Mouse (Mus musculus): ENCODE data around the gene 2210017I01Rik. TPM values are rescaled to one million over a fixed set of nuclear protein-coding genes. Genes with fewer than 3 reads are reported as not detected.

2210017I01Rik gene
- polyA plus RNA-seq (2015; fragmentation: Nextera tagmentation; extraction: Ambion mirVana), result not detected in 2 replicates

GRCm38 (mm10) chr3:92607392-92607791 is at the start of gene 2210017I01Rik:
2210017I01Rik (minus strand) TSS chr3:92607492.
- ATAC-seq (ENCODE audit: borderline replicate concordance, extremely low read depth, low FRiP score, low TSS enrichment), result no peak
- no peak within 1 kb of the TSS for H3K9ac ChIP-seq
- no peak within 1 kb of the TSS for H3K4me2 ChIP-seq
- no peak within 1 kb of the TSS for H3K27ac ChIP-seq
- no peaks in the 10 kb centered on the region for H3K27me3 ChIP-seq
- no peaks in the 10 kb centered on the region for H3K36me3 ChIP-seq
- no peak within 1 kb of the TSS for H3K4me3 ChIP-seq
- H3K9me3 ChIP-seq, result no peaks in the 10 kb centered on the region
- no peaks in the 10 kb centered on the region for H3K4me1 ChIP-seq

GRCm38 (mm10) chr3:92656826-92657225 is 49.5 kb upstream of the 2210017I01Rik start, which contains the start of gene Lce1b:
Lce1b (minus strand) TSS chr3:92656926.
- Histone ChIP-seq H3K27ac (no peak within 1 kb of the TSS), H3K4me2 (no peak within 1 kb of the TSS), H3K27me3 (no peaks in the 10 kb centered on the region), H3K4me3 (no peak within 1 kb of the TSS), H3K4me1 (no peaks in the 10 kb centered on the region), H3K36me3 (no peaks in the 10 kb centered on the region), H3K9ac (no peak within 1 kb of the TSS), H3K9me3 (no peaks in the 10 kb centered on the region)
- ATAC-seq (ENCODE audit: borderline replicate concordance, extremely low read depth, low FRiP score, low TSS enrichment), result no peak

- 87% methylated on average over 1 of the region's 1 CpGs for WGBS
- no peak within 1 kb of the TSS for H3K27ac ChIP-seq
- H3K4me2 ChIP-seq, result no peak within 1 kb of the TSS
- no peak for ATAC-seq (ENCODE audit: borderline replicate concordance, extremely low read depth, low FRiP score, low TSS enrichment)
- H3K4me1 ChIP-seq, result no peaks in the 10 kb centered on the region
- H3K27me3 ChIP-seq, result no peaks in the 10 kb centered on the region
- H3K9ac ChIP-seq, result no peak within 1 kb of the TSS
- no peak within 1 kb of the TSS for H3K4me3 ChIP-seq
- no peaks in the 10 kb centered on the region for H3K36me3 ChIP-seq
- H3K9me3 ChIP-seq, result no peaks in the 10 kb centered on the region
Observed at GRCm38 (mm10) chr3:92648207-92648606, 40.9 kb upstream of the 2210017I01Rik start, which contains the start of gene Lce1a1. Lce1a1 (minus strand) TSS chr3:92648307.

- Histone ChIP-seq H3K36me3 (no peaks in the 10 kb centered on the region), H3K9me3 (no peaks in the 10 kb centered on the region), H3K27ac (no peak overlapping the region), H3K4me2 (no peak overlapping the region), H3K4me1 (no peaks in the 10 kb centered on the region), H3K9ac (no peak overlapping the region), H3K4me3 (no peak overlapping the region), H3K27me3 (no peaks in the 10 kb centered on the region)
- ATAC-seq (ENCODE audit: borderline replicate concordance, extremely low read depth, low FRiP score, low TSS enrichment), result no peak
- 94% methylated on average over 15 of the region's 15 CpGs for WGBS
Observed at GRCm38 (mm10) chr3:92639854-92640253, 32.6 kb upstream of the 2210017I01Rik start.

- Histone ChIP-seq H3K27me3 (no peaks in the 10 kb centered on the region), H3K4me3 (no peak overlapping the region), H3K9ac (no peak overlapping the region), H3K9me3 (no peaks in the 10 kb centered on the region), H3K36me3 (no peaks in the 10 kb centered on the region), H3K4me1 (no peaks in the 10 kb centered on the region), H3K4me2 (no peak overlapping the region), H3K27ac (no peak overlapping the region)
- ATAC-seq (ENCODE audit: borderline replicate concordance, extremely low read depth, low FRiP score, low TSS enrichment), result no peak
- WGBS, result 64% methylated on average over 3 of the region's 3 CpGs
Observed at GRCm38 (mm10) chr3:92638653-92638991, 31.3 kb upstream of the 2210017I01Rik start.

- no peak overlapping the region for H3K27ac ChIP-seq
- no peak for ATAC-seq (ENCODE audit: borderline replicate concordance, extremely low read depth, low FRiP score, low TSS enrichment)
- 51% methylated on average over 1 of the region's 1 CpGs for WGBS
- H3K36me3 ChIP-seq, result no peaks in the 10 kb centered on the region
- no peak overlapping the region for H3K4me3 ChIP-seq
- H3K4me2 ChIP-seq, result no peak overlapping the region
- H3K27me3 ChIP-seq, result no peaks in the 10 kb centered on the region
- H3K4me1 ChIP-seq, result no peaks in the 10 kb centered on the region
- no peaks in the 10 kb centered on the region for H3K9me3 ChIP-seq
- no peak overlapping the region for H3K9ac ChIP-seq
Observed at GRCm38 (mm10) chr3:92637745-92638652, 30.7 kb upstream of the 2210017I01Rik start.

- Histone ChIP-seq H3K9me3 (no peaks in the 10 kb centered on the region), H3K27me3 (no peaks in the 10 kb centered on the region), H3K27ac (no peak within 1 kb of the TSS), H3K9ac (no peak within 1 kb of the TSS), H3K4me2 (no peak within 1 kb of the TSS), H3K4me1 (no peaks in the 10 kb centered on the region), H3K4me3 (no peak within 1 kb of the TSS), H3K36me3 (no peaks in the 10 kb centered on the region)
- no peak for ATAC-seq (ENCODE audit: borderline replicate concordance, extremely low read depth, low FRiP score, low TSS enrichment)
- WGBS, result 53% methylated on average over 2 of the region's 2 CpGs
Observed at GRCm38 (mm10) chr3:92621560-92621959, 14.3 kb upstream of the 2210017I01Rik start, which contains the start of gene Lce6a. Lce6a (minus strand) TSS chr3:92621660.

GRCm38 (mm10) chr3:92609804-92610203 is 2.5 kb upstream of the 2210017I01Rik start:
- WGBS, result 24% methylated on average over 1 of the region's 1 CpGs
- no peak overlapping the region for H3K27ac ChIP-seq
- no peaks in the 10 kb centered on the region for H3K4me1 ChIP-seq
- no peak overlapping the region for H3K4me3 ChIP-seq
- H3K36me3 ChIP-seq, result no peaks in the 10 kb centered on the region
- no peak overlapping the region for H3K9ac ChIP-seq
- H3K27me3 ChIP-seq, result no peaks in the 10 kb centered on the region
- no peaks in the 10 kb centered on the region for H3K9me3 ChIP-seq
- no peak overlapping the region for H3K4me2 ChIP-seq
- no peak for ATAC-seq (ENCODE audit: borderline replicate concordance, extremely low read depth, low FRiP score, low TSS enrichment)

GRCm38 (mm10) chr3:92602169-92602568 is 5.1 kb downstream of the 2210017I01Rik start:
- no peak overlapping the region for H3K4me2 ChIP-seq
- no peaks in the 10 kb centered on the region for H3K4me1 ChIP-seq

GRCm38 (mm10) chr3:92600456-92600855 is 6.8 kb downstream of the 2210017I01Rik start:
- H3K27me3 ChIP-seq, result no peaks in the 10 kb centered on the region
- no peaks in the 10 kb centered on the region for H3K36me3 ChIP-seq
- H3K4me2 ChIP-seq, result no peak overlapping the region
- WGBS, result 47% methylated on average over 1 of the region's 1 CpGs
- no peak overlapping the region for H3K4me3 ChIP-seq
- ATAC-seq (ENCODE audit: borderline replicate concordance, extremely low read depth, low FRiP score, low TSS enrichment), result no peak
- no peaks in the 10 kb centered on the region for H3K9me3 ChIP-seq
- no peak overlapping the region for H3K9ac ChIP-seq
- no peaks in the 10 kb centered on the region for H3K4me1 ChIP-seq
- no peak overlapping the region for H3K27ac ChIP-seq

More at GRCm38 (mm10) chr3:92602169-92602568, 5.1 kb downstream of the 2210017I01Rik start:
- ATAC-seq (ENCODE audit: borderline replicate concordance, extremely low read depth, low FRiP score, low TSS enrichment), result no peak
- 35% methylated on average over 1 of the region's 1 CpGs for WGBS
- Histone ChIP-seq H3K27ac (no peak overlapping the region), H3K9me3 (no peaks in the 10 kb centered on the region), H3K4me3 (no peak overlapping the region), H3K9ac (no peak overlapping the region), H3K27me3 (no peaks in the 10 kb centered on the region), H3K36me3 (no peaks in the 10 kb centered on the region)

GRCm38 (mm10) chr3:92599973-92600372 is 7.3 kb downstream of the 2210017I01Rik start:
- no peaks in the 10 kb centered on the region for H3K9me3 ChIP-seq
- H3K27me3 ChIP-seq, result no peaks in the 10 kb centered on the region
- no peak overlapping the region for H3K4me3 ChIP-seq
- no peak for ATAC-seq (ENCODE audit: borderline replicate concordance, extremely low read depth, low FRiP score, low TSS enrichment)
- H3K4me2 ChIP-seq, result no peak overlapping the region
- H3K36me3 ChIP-seq, result no peaks in the 10 kb centered on the region
- no peak overlapping the region for H3K9ac ChIP-seq
- no peaks in the 10 kb centered on the region for H3K4me1 ChIP-seq
- no peak overlapping the region for H3K27ac ChIP-seq

GRCm38 (mm10) chr3:92598429-92598828 is 8.9 kb downstream of the 2210017I01Rik start:
- H3K9me3 ChIP-seq, result no peaks in the 10 kb centered on the region
- no peak for ATAC-seq (ENCODE audit: borderline replicate concordance, extremely low read depth, low FRiP score, low TSS enrichment)

More at GRCm38 (mm10) chr3:92598429-92598828, 8.9 kb downstream of the 2210017I01Rik start:
- Histone ChIP-seq H3K4me1 (no peaks in the 10 kb centered on the region), H3K27ac (no peak overlapping the region), H3K27me3 (no peaks in the 10 kb centered on the region), H3K4me2 (no peak overlapping the region), H3K9ac (no peak overlapping the region), H3K4me3 (no peak overlapping the region), H3K36me3 (no peaks in the 10 kb centered on the region)
- 94% methylated on average over 2 of the region's 2 CpGs for WGBS

Measured in lung, embryonic 15.5 days (tissue).